ENCODE assay signal across 16 mouse cellular contexts in the genomic region with DNA sequence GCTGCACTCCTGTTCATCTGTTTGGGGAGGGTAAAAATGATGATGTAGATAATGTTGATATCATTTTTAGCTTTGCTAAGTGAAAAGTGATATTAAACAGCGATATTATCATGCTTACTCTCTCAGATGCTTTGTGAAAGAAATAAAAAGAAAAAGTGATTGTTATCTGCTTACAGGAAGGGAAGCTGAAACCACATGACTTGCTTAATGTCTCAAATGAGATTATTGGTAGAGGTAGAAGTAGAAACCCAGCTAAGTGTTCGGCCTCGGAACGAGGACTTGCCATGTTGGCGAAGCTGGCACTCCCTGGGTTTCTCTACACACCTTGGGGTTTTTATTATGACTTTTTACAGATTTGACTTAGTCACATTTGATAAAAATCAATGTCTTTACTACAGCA.
"Had no signal": no experiment of that assay in that cellular context is flagged by ENCODE, and none has a peak within 500 bp of the region (broad histone marks: within the 10 kb centered on the region; RNA-seq: fewer than 3 reads in every experiment).

No protein-coding gene starts in this region.

- ATAC-seq: midbrain, embryonic 13.5 days; midbrain, embryonic 16.5 days had no signal

- H3K27me3 ChIP-seq: kidney, embryonic 15.5 days; limb, embryonic 13.5 days; liver, embryonic 13.5 days; midbrain, embryonic 13.5 days had no signal

- H3K4me1 ChIP-seq: kidney, embryonic 15.5 days; limb, embryonic 10.5 days; limb, embryonic 13.5 days; liver, embryonic 13.5 days; midbrain, embryonic 10.5 days had no signal

- H3K36me3 ChIP-seq: kidney, embryonic 15.5 days; limb, embryonic 10.5 days; limb, embryonic 13.5 days; liver, embryonic 13.5 days; midbrain, embryonic 10.5 days; midbrain, embryonic 13.5 days had no signal

- H3K4me2 ChIP-seq: kidney, embryonic 15.5 days; limb, embryonic 13.5 days; liver, embryonic 13.5 days; midbrain, embryonic 13.5 days had no signal

- H3K9ac ChIP-seq: kidney, embryonic 15.5 days; limb, embryonic 13.5 days; liver, embryonic 13.5 days; midbrain, embryonic 13.5 days had no signal

- H3K4me3 ChIP-seq: kidney, embryonic 15.5 days; limb, embryonic 10.5 days; limb, embryonic 13.5 days; liver, embryonic 13.5 days; megakaryocyte, embryonic 14.5 days; midbrain, embryonic 10.5 days; midbrain, embryonic 13.5 days; myocyte had no signal

- H3K27ac ChIP-seq: kidney, embryonic 15.5 days; limb, embryonic 10.5 days; limb, embryonic 13.5 days; liver, embryonic 13.5 days; midbrain, embryonic 10.5 days; midbrain, embryonic 13.5 days had no signal

- H3K9me3 ChIP-seq: kidney, embryonic 15.5 days; limb, embryonic 10.5 days; limb, embryonic 13.5 days; liver, embryonic 13.5 days; megakaryocyte, embryonic 14.5 days; midbrain, embryonic 10.5 days; midbrain, embryonic 13.5 days had no signal

- DNase-seq: kidney, adult 8-10 months; kidney, postnatal 14 days; kidney, postnatal 4 days; liver, embryonic 13.5 days; lung, adult 2 months; lung, postnatal 36 days; thymus, adult 18-20 months; thymus, postnatal 36 days had no signal
